Mouse (Mus musculus) kidney, postnatal 36 days (tissue): ENCODE measurements around the gene Dcdc2a.

Experiments
- DNase-seq, 2 experiments: peaks; one replicate each; pipeline ENCODE4 v3.0.0; 2021 to 2022; ENCODE audit warnings: mixed read lengths in 2 of 2

Gene Dcdc2a

GRCm38 (mm10) chr13:25186436-25187325, 130.9 kb downstream of the Dcdc2a start:
- no peak for DNase-seq

- no peak for DNase-seq
Measured at GRCm38 (mm10) chr13:25187326-25187710, 131.5 kb downstream of the Dcdc2a start.

- DNase-seq = no peak
Measured at GRCm38 (mm10) chr13:25189419-25190144, 133.8 kb downstream of the Dcdc2a start.

GRCm38 (mm10) chr13:25190218-25190617, 134.4 kb downstream of the Dcdc2a start:
- no peak for DNase-seq

- no peak for DNase-seq
Measured at GRCm38 (mm10) chr13:25195706-25196105, 139.9 kb downstream of the Dcdc2a start.

GRCm38 (mm10) chr13:25199916-25200315, 144.1 kb downstream of the Dcdc2a start:
- DNase-seq = no peak

- no peak for DNase-seq
Measured at GRCm38 (mm10) chr13:25206950-25207349, 151.1 kb downstream of the Dcdc2a start.

GRCm38 (mm10) chr13:25218394-25218793, 162.6 kb downstream of the Dcdc2a start:
- no peak for DNase-seq

- DNase-seq = no peak
Measured at GRCm38 (mm10) chr13:25220186-25220787, 164.5 kb downstream of the Dcdc2a start.

- DNase-seq = no peak
Measured at GRCm38 (mm10) chr13:25251893-25252292, 196.1 kb downstream of the Dcdc2a start.

- DNase-seq = no peak
Measured at GRCm38 (mm10) chr13:25254478-25255263, 198.9 kb downstream of the Dcdc2a start.

GRCm38 (mm10) chr13:25257608-25258007, 201.8 kb downstream of the Dcdc2a start:
- DNase-seq = no peak
